Mouse (Mus musculus) liver, embryonic 15.5 days (tissue): ENCODE measurements around the gene Foxp4. TPM values are rescaled to one million over a fixed set of nuclear protein-coding genes. Genes with fewer than 3 reads are reported as not detected.
A peak's percentile ranks its signal among the peaks of the same experiment; 100 is the strongest.

Source experiments
- ATAC-seq: fragments of 200-750 bp; cut with Nextera tagmentation; 2 replicates; pipeline ENCODE4 v1.8.0; 2017; ENCODE audit warnings: moderate number of reproducible peaks, mild to moderate bottlenecking, moderate library complexity; ENCODE audit not compliant: insufficient read depth
- H3K27ac ChIP-seq: fragments of 300-500 bp; sonication (generic); replicated peaks from 2 replicates; pipeline ENCODE4 v1.5.1; 2015; ENCODE audit warnings: mild to moderate bottlenecking, inconsistent platforms
- H3K27me3 ChIP-seq: fragments of 300-500 bp; sonication (generic); 2 replicates; pipeline ENCODE4 v1.6.1; 2015; ENCODE audit warnings: mild to moderate bottlenecking, inconsistent platforms
- H3K36me3 ChIP-seq: fragments of 300-500 bp; sonication (generic); replicated peaks from 2 replicates; pipeline ENCODE4 v1.6.1; 2015; ENCODE audit warnings: moderate library complexity, mild to moderate bottlenecking, inconsistent platforms
- H3K4me1 ChIP-seq: fragments of 300-500 bp; sonication (generic); replicated peaks from 2 replicates; pipeline ENCODE4 v1.6.1; 2015; ENCODE audit warnings: inconsistent platforms
- H3K4me2 ChIP-seq: fragments of 300-500 bp; sonication (generic); 2 replicates; pipeline ENCODE4 v1.6.1; 2015; ENCODE audit warnings: moderate library complexity, mild to moderate bottlenecking, inconsistent platforms
- H3K4me3 ChIP-seq: fragments of 300-500 bp; sonication (generic); replicated peaks from 2 replicates; pipeline ENCODE4 v1.5.1; 2015; ENCODE audit warnings: mild to moderate bottlenecking, inconsistent platforms
- H3K9ac ChIP-seq: fragments of 300-500 bp; sonication (generic); 2 replicates; pipeline ENCODE4 v1.6.1; 2015; ENCODE audit warnings: moderate library complexity, mild to moderate bottlenecking, inconsistent platforms
- H3K9me3 ChIP-seq: fragments of 300-500 bp; sonication (generic); replicated peaks from 2 replicates; pipeline ENCODE4 v1.6.1; 2016; ENCODE audit warnings: inconsistent platforms
- WGBS: fragments of 180-500 bp; shearing (Covaris S2); methylation state at CpG from one replicate; pipeline ENCODE4 v1.1.7; 2015; ENCODE audit warnings: mixed read lengths; ENCODE audit not compliant: insufficient replicate concordance; 5-methylcytosine and 5-hydroxymethylcytosine counted together
- polyA plus RNA-seq: library from polyadenylated mRNA; unstranded; fragments of >200 nt; fragmentation: Nextera tagmentation; extraction: Ambion mirVana; gene quantifications from 2 replicates; pipeline ENCODE4 v1.2.1, GENCODE M21; 2015

Foxp4 gene
- polyA plus RNA-seq, 1 experiment from 2014 or later: 4.6 TPM

DNA sequence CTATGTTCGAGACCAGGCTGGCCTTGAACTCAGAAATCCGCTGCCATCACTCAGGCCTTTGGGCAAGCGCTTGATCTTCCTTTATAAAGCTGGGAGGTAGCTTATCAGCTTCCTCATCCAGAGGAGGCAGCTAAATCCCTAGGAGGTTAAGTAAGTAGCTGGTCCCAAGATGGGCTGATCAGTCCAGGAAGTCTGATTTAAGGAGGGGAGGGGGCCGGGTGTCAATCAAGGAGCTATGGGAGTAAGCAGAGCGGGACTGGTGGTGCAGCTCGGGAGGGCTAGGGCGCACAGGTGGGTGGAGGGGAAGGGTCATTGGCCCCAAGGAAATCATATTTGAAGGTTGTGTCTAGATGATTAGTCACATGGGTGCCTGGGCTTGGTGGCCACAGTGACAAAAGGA, 35.8 kb downstream of the Foxp4 start:
- no peaks in the 10 kb centered on the region for H3K9me3 ChIP-seq
- no peaks in the 10 kb centered on the region for H3K27me3 ChIP-seq
- no peak overlapping the region for H3K4me3 ChIP-seq
- no peak overlapping the region for H3K9ac ChIP-seq
- H3K4me2 ChIP-seq: no peak overlapping the region
- WGBS: 68% methylated on average over 7 of the region's 7 CpGs
- no peak for ATAC-seq
- H3K4me1 ChIP-seq: peaks cover 42% of the 10 kb centered on the region
- peaks cover 4% of the 10 kb centered on the region for H3K36me3 ChIP-seq
- 0 out of 2 replicates have a peak overlapping the region, but pooled peaks have one; percentile 9 for H3K27ac ChIP-seq

DNA sequence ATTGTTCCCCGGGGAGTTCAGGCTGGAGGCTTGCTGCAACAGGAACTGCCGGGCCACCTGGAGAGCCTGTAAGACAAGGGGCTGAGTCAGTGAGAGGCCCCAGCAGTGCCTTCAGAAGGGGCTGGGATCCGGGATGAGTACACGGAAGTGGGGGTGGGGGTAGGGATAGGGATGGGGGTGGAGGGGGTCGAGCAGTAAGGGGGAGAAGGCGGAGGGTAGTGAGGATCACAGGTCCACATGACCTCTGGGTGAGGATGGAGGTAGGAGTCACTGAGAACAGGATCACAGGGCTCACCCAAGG, 36.3 kb downstream of the Foxp4 start:
- no peak overlapping the region for H3K4me2 ChIP-seq
- H3K27me3 ChIP-seq: no peaks in the 10 kb centered on the region
- peaks cover 44% of the 10 kb centered on the region for H3K4me1 ChIP-seq
- no peak for ATAC-seq
- no peak overlapping the region for H3K4me3 ChIP-seq
- H3K27ac ChIP-seq: peak overlapping the region; percentile 64
- H3K9me3 ChIP-seq: no peaks in the 10 kb centered on the region
- 21% methylated on average over 6 of the region's 6 CpGs for WGBS
- peaks cover 4% of the 10 kb centered on the region; the same call in 1 of the 2 replicates for H3K36me3 ChIP-seq
- no peak overlapping the region for H3K9ac ChIP-seq

DNA sequence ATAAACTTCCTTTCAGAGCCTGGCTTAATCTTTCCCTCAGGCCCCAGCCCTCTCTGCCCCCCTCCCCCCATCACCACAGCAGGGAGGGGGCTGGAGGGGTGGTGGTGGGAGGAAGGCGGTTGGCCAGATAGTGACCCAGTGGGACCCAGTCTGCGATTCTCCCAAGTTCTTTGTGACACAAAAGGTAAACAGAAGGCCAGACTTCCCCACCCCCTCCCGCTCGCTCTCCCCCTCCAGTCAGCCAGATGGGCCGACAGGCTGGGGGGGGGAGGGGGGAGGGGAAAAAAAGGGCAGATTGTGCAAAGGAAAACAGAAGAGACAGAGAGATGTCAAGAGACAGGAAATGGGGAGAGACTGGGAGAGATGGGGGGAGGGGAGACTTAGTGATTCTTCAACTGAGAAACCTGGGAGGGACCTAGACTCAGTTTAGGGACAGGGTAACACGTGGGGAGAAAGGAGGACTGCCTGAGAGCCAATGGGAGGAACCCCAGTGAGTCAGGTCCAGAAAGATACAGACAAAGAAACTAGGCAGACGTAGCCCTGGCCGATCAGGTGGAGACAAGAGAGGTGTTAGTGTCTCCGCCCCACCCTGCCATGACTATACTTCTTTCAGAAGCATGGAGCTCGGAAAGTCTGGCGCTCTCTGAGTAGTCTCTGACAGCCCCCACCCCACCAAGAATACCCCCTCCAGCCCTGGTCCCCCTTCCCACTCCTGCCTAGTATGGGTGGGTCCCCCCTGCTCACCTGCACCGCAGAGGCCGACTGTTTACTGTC, 36.9 kb downstream of the Foxp4 start:
- peaks cover 7% of the 10 kb centered on the region; the same call in 1 of the 2 replicates for H3K36me3 ChIP-seq

DNA sequence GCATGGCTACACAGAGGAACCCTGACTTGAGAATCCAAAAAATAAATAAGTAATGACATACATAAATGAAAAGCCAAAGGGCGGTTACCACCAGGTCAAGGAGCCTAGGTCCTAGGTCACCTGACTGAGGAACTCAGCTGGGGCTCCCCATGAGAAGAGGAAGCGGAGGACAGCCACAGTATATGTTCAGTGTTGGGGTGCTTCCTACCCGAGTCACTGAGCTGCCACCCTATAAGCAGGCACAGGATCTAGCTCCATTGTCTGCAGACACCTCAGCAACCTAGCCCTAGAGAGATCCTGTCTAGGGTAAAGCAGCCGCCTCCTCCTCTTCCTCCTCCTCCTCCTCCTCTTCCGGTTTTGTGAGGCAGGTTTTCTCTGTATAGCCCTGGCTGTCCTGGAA, 41.3 kb downstream of the Foxp4 start:
- no peak overlapping the region for H3K4me2 ChIP-seq
- no peaks in the 10 kb centered on the region for H3K27me3 ChIP-seq
- ATAC-seq: no peak
- no peaks in the 10 kb centered on the region for H3K9me3 ChIP-seq
- H3K27ac ChIP-seq: no peak overlapping the region
- no peak overlapping the region for H3K4me3 ChIP-seq
- no peak overlapping the region for H3K9ac ChIP-seq
- peaks cover 7% of the 10 kb centered on the region; the same call in 1 of the 2 replicates for H3K36me3 ChIP-seq
- 44% methylated on average over 5 of the region's 5 CpGs for WGBS
- peaks cover 31% of the 10 kb centered on the region for H3K4me1 ChIP-seq

More for the DNA sequence above, 36.9 kb downstream of the Foxp4 start:
- H3K4me1 ChIP-seq: peaks cover 48% of the 10 kb centered on the region
- no peaks in the 10 kb centered on the region for H3K27me3 ChIP-seq
- H3K27ac ChIP-seq: peak overlapping the region; percentile 64
- H3K4me2 ChIP-seq: no peak overlapping the region
- WGBS: 17% methylated on average over 13 of the region's 13 CpGs
- ATAC-seq: peak; percentile 31; the same call in 1 of the 2 replicates
- no peak overlapping the region for H3K9ac ChIP-seq
- H3K9me3 ChIP-seq: no peaks in the 10 kb centered on the region
- no peak overlapping the region for H3K4me3 ChIP-seq

DNA sequence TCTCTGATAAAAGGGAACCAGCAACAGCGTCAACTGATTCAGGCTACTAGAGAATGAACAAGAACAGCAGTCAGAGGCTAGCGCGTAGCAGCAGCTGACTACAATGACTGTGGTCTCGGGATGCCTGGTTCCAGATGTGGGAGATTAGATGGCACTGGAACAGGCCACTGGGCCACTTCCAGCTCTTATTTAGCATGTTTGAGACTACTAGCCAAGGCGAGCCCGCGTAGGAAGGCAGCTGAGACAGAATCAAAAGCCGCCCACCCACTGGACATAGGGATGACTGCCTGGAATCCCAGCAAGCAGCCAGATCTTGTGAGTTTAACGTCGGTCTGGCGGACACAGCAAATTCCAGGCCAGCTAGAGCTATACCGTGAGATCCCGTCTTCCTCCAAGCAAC, 43.1 kb downstream of the Foxp4 start:
- no peaks in the 10 kb centered on the region for H3K9me3 ChIP-seq
- H3K9ac ChIP-seq: no peak overlapping the region
- no peak for ATAC-seq
- H3K27ac ChIP-seq: no peak overlapping the region
- no peaks in the 10 kb centered on the region for H3K27me3 ChIP-seq
- 79% methylated on average over 13 of the region's 13 CpGs for WGBS
- H3K4me3 ChIP-seq: no peak overlapping the region
- peaks cover 13% of the 10 kb centered on the region for H3K4me1 ChIP-seq
- H3K4me2 ChIP-seq: no peak overlapping the region
- H3K36me3 ChIP-seq: peaks cover 7% of the 10 kb centered on the region

DNA sequence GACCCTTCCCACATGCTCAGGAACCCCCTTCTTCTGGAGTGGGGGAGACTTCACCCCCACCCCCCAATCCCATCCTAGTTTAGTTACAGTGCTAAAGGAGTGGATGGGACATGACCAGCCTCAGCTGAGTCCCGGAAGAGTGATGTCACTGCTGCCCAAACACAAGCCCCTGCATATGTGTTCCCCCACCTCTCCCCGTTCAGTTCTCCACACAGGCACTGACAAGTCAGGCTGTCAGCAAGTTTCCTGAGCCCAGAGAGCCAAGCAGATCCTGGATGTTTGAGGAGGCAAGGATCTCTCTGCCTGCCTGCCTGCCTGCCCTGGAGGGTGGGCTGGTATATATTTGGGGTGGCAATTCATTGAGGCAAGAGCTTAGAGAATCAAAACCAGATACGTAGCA, 45.2 kb downstream of the Foxp4 start:
- WGBS: 63% methylated on average over 3 of the region's 3 CpGs
- Histone ChIP-seq H3K4me2 (no peak overlapping the region), H3K4me1 (peaks cover 14% of the 10 kb centered on the region; the same call in 1 of the 2 replicates), H3K9me3 (no peaks in the 10 kb centered on the region), H3K4me3 (no peak overlapping the region), H3K9ac (no peak overlapping the region), H3K27me3 (no peaks in the 10 kb centered on the region), H3K27ac (no peak overlapping the region), H3K36me3 (peaks cover 13% of the 10 kb centered on the region)
- ATAC-seq: no peak

DNA sequence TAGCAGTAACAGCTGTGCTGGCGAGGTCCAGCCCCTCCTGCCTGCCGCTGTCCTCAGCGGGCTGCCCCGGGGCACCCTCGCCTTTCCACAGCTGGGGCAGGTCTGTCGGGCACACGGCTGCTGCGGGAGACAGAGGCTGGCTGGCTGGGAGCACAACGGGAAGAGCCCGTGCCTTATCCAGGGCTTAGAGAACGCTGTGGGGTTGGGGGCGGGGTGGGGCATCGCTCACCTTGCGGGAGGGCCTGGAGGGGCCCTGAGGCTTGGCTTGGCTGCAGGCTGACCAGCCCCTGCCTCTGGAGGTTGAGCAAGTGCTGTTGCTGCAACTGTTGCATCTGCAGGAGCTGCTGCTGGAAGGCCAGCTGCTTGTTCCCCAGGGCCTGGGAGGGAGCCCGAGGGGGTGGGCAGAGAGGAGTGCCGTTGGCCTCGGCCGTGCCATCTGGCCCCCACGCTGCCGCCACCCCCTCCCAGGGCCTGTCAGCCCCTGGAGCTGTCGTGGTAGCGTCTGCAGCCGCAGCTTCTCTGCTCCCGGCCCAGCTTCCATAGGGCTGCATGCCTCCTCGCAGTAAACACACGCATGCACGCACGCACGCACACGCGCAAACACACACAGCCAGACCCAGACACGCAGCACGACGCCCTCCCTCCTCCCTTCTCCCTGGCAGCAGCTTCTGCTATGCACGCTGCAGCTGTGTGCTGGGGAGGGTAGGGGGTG, 45.9 kb downstream of the Foxp4 start:
- Histone ChIP-seq H3K9me3 (no peaks in the 10 kb centered on the region), H3K36me3 (peaks cover 11% of the 10 kb centered on the region; the same call in 1 of the 2 replicates), H3K4me1 (peaks cover 20% of the 10 kb centered on the region), H3K27ac (no peak overlapping the region), H3K27me3 (no peaks in the 10 kb centered on the region), H3K4me2 (peak overlapping the region; percentile 18; the same call in 1 of the 2 replicates), H3K4me3 (no peak overlapping the region), H3K9ac (no peak overlapping the region)
- 67% methylated on average over 35 of the region's 35 CpGs for WGBS
- ATAC-seq: no peak

DNA sequence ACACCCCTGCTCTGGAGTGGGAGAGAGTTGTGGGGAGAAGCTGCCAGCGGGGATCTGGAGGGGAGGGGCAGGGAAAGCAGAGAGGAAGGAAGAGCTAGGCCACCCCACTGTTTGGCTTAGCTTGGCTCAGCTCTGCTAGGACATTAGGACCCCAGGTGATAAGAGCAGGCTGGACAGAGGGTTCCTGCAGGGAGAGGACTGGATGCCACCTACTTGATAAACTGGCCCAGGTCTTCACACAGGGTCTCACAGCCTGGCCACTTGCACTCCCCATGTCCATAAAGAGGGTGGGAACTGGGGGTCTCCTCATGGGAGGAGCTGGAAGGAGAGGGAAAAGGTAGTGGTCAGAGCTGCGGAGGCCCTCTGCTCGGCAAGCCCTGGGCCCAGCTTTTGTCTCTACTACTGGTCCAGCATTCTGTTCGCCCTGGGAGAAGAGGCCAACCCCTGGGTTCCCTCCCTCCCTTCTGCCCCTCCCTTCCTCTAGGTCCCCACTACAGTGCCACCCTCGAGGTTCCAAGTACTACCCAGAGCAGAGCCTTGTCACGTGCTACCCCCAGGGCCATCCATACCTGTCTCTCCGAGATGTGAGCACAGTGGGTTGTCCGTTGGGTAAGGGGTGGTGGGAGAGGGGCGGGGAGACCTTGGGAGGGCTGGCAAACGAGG, 46.6 kb downstream of the Foxp4 start:
- no peak for ATAC-seq
- Histone ChIP-seq H3K36me3 (peaks cover 8% of the 10 kb centered on the region; the same call in 1 of the 2 replicates), H3K9ac (no peak overlapping the region), H3K27me3 (no peaks in the 10 kb centered on the region), H3K9me3 (no peaks in the 10 kb centered on the region), H3K4me2 (0 out of 2 replicates have a peak overlapping the region, but pooled peaks have one; percentile 18), H3K27ac (no peak overlapping the region), H3K4me1 (peaks cover 19% of the 10 kb centered on the region), H3K4me3 (no peak overlapping the region)
- 61% methylated on average over 9 of the region's 10 CpGs for WGBS

DNA sequence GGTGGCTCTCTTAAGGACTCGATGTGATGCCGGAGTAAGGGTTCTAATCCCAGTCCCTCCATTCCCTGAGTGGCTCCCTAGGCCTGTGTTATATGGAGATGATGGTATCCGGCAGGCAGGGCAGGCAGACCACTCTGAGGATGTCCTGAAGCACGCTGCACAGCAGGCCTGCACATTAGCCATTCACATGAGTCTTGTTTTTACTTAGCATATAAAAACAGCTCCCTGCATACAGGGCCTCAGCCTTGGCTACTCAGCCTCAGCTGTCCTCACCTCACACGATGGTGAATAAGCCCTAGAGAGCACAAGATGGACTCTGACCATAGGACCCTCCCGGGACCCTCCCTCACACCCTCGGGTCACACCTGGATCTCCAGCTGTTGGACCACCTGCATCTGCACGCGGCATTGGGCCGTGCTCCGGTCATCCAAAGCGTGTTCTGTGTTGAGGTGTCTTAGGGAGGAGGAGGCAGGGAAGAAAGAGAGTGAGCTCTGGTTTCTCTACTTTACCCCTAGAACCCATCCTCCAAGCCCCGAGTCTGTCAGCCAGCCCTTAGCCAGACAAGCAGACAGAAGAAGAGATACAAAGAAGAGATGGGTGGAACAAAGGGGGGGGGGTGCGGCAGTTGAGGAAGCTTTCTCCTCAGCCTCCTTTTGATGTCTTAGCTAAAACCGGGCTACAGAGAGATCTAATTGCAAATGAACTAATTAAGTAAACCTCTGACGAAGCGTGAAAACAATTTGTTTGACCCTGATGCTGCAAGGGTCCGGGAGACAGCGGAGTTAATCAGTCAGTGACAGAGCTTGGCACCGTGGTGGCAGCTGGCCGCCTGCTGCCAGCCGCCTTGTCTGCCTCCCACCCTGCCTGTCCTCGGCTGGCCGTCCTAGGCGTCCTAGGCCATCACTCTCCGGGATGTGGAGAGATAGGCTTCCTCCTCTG, 47.4 kb downstream of the Foxp4 start:
- Histone ChIP-seq H3K4me2 (no peak overlapping the region), H3K27me3 (no peaks in the 10 kb centered on the region), H3K9me3 (no peaks in the 10 kb centered on the region), H3K36me3 (peaks cover 10% of the 10 kb centered on the region; the same call in 1 of the 2 replicates), H3K4me3 (no peak overlapping the region), H3K27ac (no peak overlapping the region), H3K9ac (no peak overlapping the region), H3K4me1 (peaks cover 18% of the 10 kb centered on the region)
- WGBS: 64% methylated on average over 26 of the region's 26 CpGs
- no peak for ATAC-seq

DNA sequence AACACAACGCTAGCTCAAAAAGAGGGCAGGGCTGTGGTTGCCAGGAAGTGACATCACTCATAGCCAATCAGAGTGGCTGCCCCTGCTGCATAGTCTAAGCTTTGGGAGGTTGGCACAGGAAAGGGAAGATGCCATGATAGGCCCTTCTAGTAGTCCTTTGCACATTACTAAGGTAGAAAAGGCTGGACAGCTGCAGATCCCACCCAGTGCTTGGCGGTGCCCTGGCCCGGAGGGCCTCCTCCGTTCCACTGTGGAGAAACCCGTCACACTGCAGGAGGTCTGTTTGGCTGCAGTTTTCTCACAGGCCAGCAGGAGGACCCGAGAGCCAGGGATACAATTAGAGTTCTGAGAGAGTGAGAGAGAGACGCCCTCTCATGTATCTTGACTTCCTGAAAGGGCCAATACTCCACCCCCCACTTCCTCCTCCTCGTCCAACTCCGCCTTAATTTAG, 51.1 kb downstream of the Foxp4 start:
- 5% methylated on average over 9 of the region's 9 CpGs for WGBS
- H3K27ac ChIP-seq: no peak overlapping the region
- peak overlapping the region; percentile 49 for H3K4me2 ChIP-seq
- peaks cover 11% of the 10 kb centered on the region for H3K4me1 ChIP-seq
- H3K27me3 ChIP-seq: no peaks in the 10 kb centered on the region
- H3K4me3 ChIP-seq: peak overlapping the region; percentile 31; the same call in 1 of the 2 replicates
- H3K9ac ChIP-seq: no peak overlapping the region
- no peaks in the 10 kb centered on the region for H3K9me3 ChIP-seq
- peak; percentile 51 for ATAC-seq
- peaks cover 21% of the 10 kb centered on the region; the same call in 1 of the 2 replicates for H3K36me3 ChIP-seq
